Mouse (Mus musculus): ENCODE data around the gene Phf13. TPM values are rescaled to one million over a fixed set of nuclear protein-coding genes. Genes with fewer than 3 reads are reported as not detected.

The Phf13 gene
- polyA plus RNA-seq, 1 experiment from 2014 or later: 27.0 TPM

GRCm38 (mm10) chr4:151957584-151958315 is 38.3 kb downstream of the Phf13 start:
- Histone ChIP-seq H3K4me2 (ENCODE audit: low read depth, low read length, severe bottlenecking) (no peak overlapping the region), H3K9me3 (ENCODE audit: control insufficient read depth, low read length) (no peaks in the 10 kb centered on the region), H3K27ac (ENCODE audit: low read depth, low read length) (no peak overlapping the region), H3K9ac (ENCODE audit: low read length) (no peak overlapping the region), H3K27me3 (ENCODE audit: control insufficient read depth, insufficient read depth, low read length) (no peaks in the 10 kb centered on the region), H3K36me3 (ENCODE audit: control insufficient read depth, insufficient read depth, low read length) (peaks cover 7% of the 10 kb centered on the region; the same call in 1 of the 2 replicates), H3K4me3 (ENCODE audit: low read depth, low read length) (no peak overlapping the region), H3K4me1 (replicated peaks; ENCODE audit: control insufficient read depth, insufficient read depth, low read length) (no peaks in the 10 kb centered on the region)
- 88% methylated on average over 9 of the region's 9 CpGs for WGBS
- ATAC-seq (replicated peaks; ENCODE audit: low FRiP score): no peak
- DNase-seq (ENCODE audit: low spot score): no peak

GRCm38 (mm10) chr4:151955791-151956190 is 40.3 kb downstream of the Phf13 start:
- H3K4me3 ChIP-seq (ENCODE audit: low read depth, low read length): no peak overlapping the region
- H3K27ac ChIP-seq (ENCODE audit: low read depth, low read length): no peak overlapping the region
- H3K9ac ChIP-seq (ENCODE audit: low read length): no peak overlapping the region
- no peaks in the 10 kb centered on the region for H3K4me1 ChIP-seq (replicated peaks; ENCODE audit: control insufficient read depth, insufficient read depth, low read length)
- H3K4me2 ChIP-seq (ENCODE audit: low read depth, low read length, severe bottlenecking): no peak overlapping the region
- no peaks in the 10 kb centered on the region for H3K27me3 ChIP-seq (ENCODE audit: control insufficient read depth, insufficient read depth, low read length)
- H3K36me3 ChIP-seq (ENCODE audit: control insufficient read depth, insufficient read depth, low read length): peaks cover 7% of the 10 kb centered on the region; the same call in 1 of the 2 replicates
- no peaks in the 10 kb centered on the region for H3K9me3 ChIP-seq (ENCODE audit: control insufficient read depth, low read length)
- no peak for ATAC-seq (replicated peaks; ENCODE audit: low FRiP score)
- DNase-seq (ENCODE audit: low spot score): no peak
- WGBS: 100% methylated on average over 1 of the region's 1 CpGs

GRCm38 (mm10) chr4:151953209-151953608 is 42.8 kb downstream of the Phf13 start:
- no peak for DNase-seq (ENCODE audit: low spot score)
- no peak for ATAC-seq (replicated peaks; ENCODE audit: low FRiP score)
- Histone ChIP-seq H3K27ac (ENCODE audit: low read depth, low read length) (no peak overlapping the region), H3K4me1 (replicated peaks; ENCODE audit: control insufficient read depth, insufficient read depth, low read length) (no peaks in the 10 kb centered on the region), H3K4me2 (ENCODE audit: low read depth, low read length, severe bottlenecking) (no peak overlapping the region), H3K27me3 (ENCODE audit: control insufficient read depth, insufficient read depth, low read length) (no peaks in the 10 kb centered on the region), H3K9ac (ENCODE audit: low read length) (no peak overlapping the region), H3K36me3 (ENCODE audit: control insufficient read depth, insufficient read depth, low read length) (peaks cover 7% of the 10 kb centered on the region; the same call in 1 of the 2 replicates), H3K4me3 (ENCODE audit: low read depth, low read length) (no peak overlapping the region), H3K9me3 (ENCODE audit: control insufficient read depth, low read length) (no peaks in the 10 kb centered on the region)
- 89% methylated on average over 6 of the region's 6 CpGs for WGBS

GRCm38 (mm10) chr4:151948497-151949471 is 47.3 kb downstream of the Phf13 start:
- no peak overlapping the region for H3K4me3 ChIP-seq (ENCODE audit: low read depth, low read length)
- H3K9me3 ChIP-seq (ENCODE audit: control insufficient read depth, low read length): no peaks in the 10 kb centered on the region
- WGBS: 95% methylated on average over 14 of the region's 14 CpGs
- H3K27me3 ChIP-seq (ENCODE audit: control insufficient read depth, insufficient read depth, low read length): no peaks in the 10 kb centered on the region
- H3K9ac ChIP-seq (ENCODE audit: low read length): no peak overlapping the region
- DNase-seq (ENCODE audit: low spot score) (no peak), ATAC-seq (replicated peaks; ENCODE audit: low FRiP score) (no peak)
- H3K27ac ChIP-seq (ENCODE audit: low read depth, low read length): no peak overlapping the region
- H3K4me2 ChIP-seq (ENCODE audit: low read depth, low read length, severe bottlenecking): no peak overlapping the region
- H3K4me1 ChIP-seq (replicated peaks; ENCODE audit: control insufficient read depth, insufficient read depth, low read length): no peaks in the 10 kb centered on the region
- H3K36me3 ChIP-seq (ENCODE audit: control insufficient read depth, insufficient read depth, low read length): peaks cover 7% of the 10 kb centered on the region; the same call in 1 of the 2 replicates

GRCm38 (mm10) chr4:151946211-151946610 is 49.8 kb downstream of the Phf13 start:
- Histone ChIP-seq H3K27me3 (ENCODE audit: control insufficient read depth, insufficient read depth, low read length) (no peaks in the 10 kb centered on the region), H3K9me3 (ENCODE audit: control insufficient read depth, low read length) (no peaks in the 10 kb centered on the region), H3K36me3 (ENCODE audit: control insufficient read depth, insufficient read depth, low read length) (no peaks in the 10 kb centered on the region), H3K4me2 (ENCODE audit: low read depth, low read length, severe bottlenecking) (no peak overlapping the region), H3K9ac (ENCODE audit: low read length) (no peak overlapping the region), H3K27ac (ENCODE audit: low read depth, low read length) (no peak overlapping the region), H3K4me3 (ENCODE audit: low read depth, low read length) (no peak overlapping the region), H3K4me1 (replicated peaks; ENCODE audit: control insufficient read depth, insufficient read depth, low read length) (no peaks in the 10 kb centered on the region)
- DNase-seq (ENCODE audit: low spot score): no peak
- ATAC-seq (replicated peaks; ENCODE audit: low FRiP score): no peak
- 90% methylated on average over 11 of the region's 11 CpGs for WGBS

Other genes starting within 250 kb of the Phf13 start
- 140 and 142 TPM in 2 replicates for gene Camta1, start 134.4 kb downstream of the Phf13 start, polyA plus RNA-seq (2014; fragmentation: Nextera tagmentation; extraction: Ambion mirVana)
- gene Dnajc11, start 62.6 kb downstream of the Phf13 start, polyA plus RNA-seq (2014; fragmentation: Nextera tagmentation; extraction: Ambion mirVana): 94.4 and 96.9 TPM in 2 replicates
- 25.1 and 28.9 TPM in 2 replicates for gene Thap3, start 7.3 kb downstream of the Phf13 start, polyA plus RNA-seq (2014; fragmentation: Nextera tagmentation; extraction: Ambion mirVana)
- 3.9 and 5.3 TPM in 2 replicates for gene Klhl21, start 12.5 kb upstream of the Phf13 start, polyA plus RNA-seq (2014; fragmentation: Nextera tagmentation; extraction: Ambion mirVana)
- 20.7 and 26.7 TPM in 2 replicates for gene Zbtb48, start 31.4 kb upstream of the Phf13 start, polyA plus RNA-seq (2014; fragmentation: Nextera tagmentation; extraction: Ambion mirVana)
- 0.24 and 0.67 TPM in 2 replicates for gene Tas1r1, start 42.3 kb upstream of the Phf13 start, polyA plus RNA-seq (2014; fragmentation: Nextera tagmentation; extraction: Ambion mirVana)
- gene Nol9, start 43.1 kb upstream of the Phf13 start, polyA plus RNA-seq (2014; fragmentation: Nextera tagmentation; extraction: Ambion mirVana): 41.0 and 41.9 TPM in 2 replicates
- 8.0 and 8.2 TPM in 2 replicates for gene Plekhg5, start 76.2 kb upstream of the Phf13 start, polyA plus RNA-seq (2014; fragmentation: Nextera tagmentation; extraction: Ambion mirVana)
- 0.49 TPM in 1 of 2 replicates, not detected in the other for gene Tnfrsf25, start 119.7 kb upstream of the Phf13 start, polyA plus RNA-seq (2014; fragmentation: Nextera tagmentation; extraction: Ambion mirVana)
- 0.90 and 1.2 TPM in 2 replicates for gene Espn, start 156.1 kb upstream of the Phf13 start, polyA plus RNA-seq (2014; fragmentation: Nextera tagmentation; extraction: Ambion mirVana)
- not detected in 2 replicates for gene Hes2, start 162.6 kb upstream of the Phf13 start, polyA plus RNA-seq (2014; fragmentation: Nextera tagmentation; extraction: Ambion mirVana)
- gene Acot7, start 181.9 kb upstream of the Phf13 start, polyA plus RNA-seq (2014; fragmentation: Nextera tagmentation; extraction: Ambion mirVana): 75.1 and 77.8 TPM in 2 replicates

Measured in forebrain, embryonic 11.5 days (tissue).